Mouse (Mus musculus) embryo, embryonic 11.5 days (tissue): Measurements from ENCODE around the gene Cxcl2.
A peak's percentile ranks its signal among the peaks of the same experiment; 100 is the strongest.

Experiments used
- DNase-seq: peaks from one replicate; pipeline ENCODE4 v3.0.0-alpha.2; 2012; ENCODE audit warnings: low read depth, low spot score

The Cxcl2 gene

GRCm38 (mm10) chr5:90894231-90894630 is 9.4 kb upstream of the Cxcl2 start:
- no peak for DNase-seq

GRCm38 (mm10) chr5:90897429-90897828 is 6.2 kb upstream of the Cxcl2 start:
- DNase-seq: no peak

- no peak for DNase-seq
Measured at GRCm38 (mm10) chr5:90899308-90899707, 4.4 kb upstream of the Cxcl2 start.

- no peak for DNase-seq
Measured at GRCm38 (mm10) chr5:90900147-90900546, 3.5 kb upstream of the Cxcl2 start.

- DNase-seq: no peak
Measured at GRCm38 (mm10) chr5:90900688-90901087, 3.0 kb upstream of the Cxcl2 start.

GRCm38 (mm10) chr5:90902380-90903260 is 1.1 kb upstream of the Cxcl2 start:
- no peak for DNase-seq

- DNase-seq: peak; percentile 62
Measured at GRCm38 (mm10) chr5:90908983-90909382, 5.3 kb downstream of the Cxcl2 start.

- no peak for DNase-seq
Measured at GRCm38 (mm10) chr5:90919495-90919894, 15.8 kb downstream of the Cxcl2 start.

GRCm38 (mm10) chr5:90922958-90923357 is 19.3 kb downstream of the Cxcl2 start:
- no peak for DNase-seq

- no peak for DNase-seq
Measured at GRCm38 (mm10) chr5:90930546-90930945, 26.9 kb downstream of the Cxcl2 start.

GRCm38 (mm10) chr5:90930971-90931851 is 27.5 kb downstream of the Cxcl2 start, which contains the start of gene Mthfd2l:
Mthfd2l (plus strand) TSS chr5:90931117.
- DNase-seq: peak; percentile 81

- DNase-seq: no peak
Measured at GRCm38 (mm10) chr5:90931911-90932310, 28.2 kb downstream of the Cxcl2 start.

- no peak for DNase-seq
Measured at GRCm38 (mm10) chr5:90936706-90937105, 33.0 kb downstream of the Cxcl2 start.

- DNase-seq: no peak
Measured at GRCm38 (mm10) chr5:90945453-90945852, 41.8 kb downstream of the Cxcl2 start.

- no peak for DNase-seq
Measured at GRCm38 (mm10) chr5:90949499-90949898, 45.8 kb downstream of the Cxcl2 start.

GRCm38 (mm10) chr5:90951475-90951874 is 47.8 kb downstream of the Cxcl2 start:
- no peak for DNase-seq

GRCm38 (mm10) chr5:90952731-90953481 is 49.2 kb downstream of the Cxcl2 start:
- no peak for DNase-seq
